Mouse (Mus musculus) heart, adult 2 months (tissue): ENCODE measurements around the gene Rras2. TPM values are rescaled to one million over a fixed set of nuclear protein-coding genes. Genes with fewer than 3 reads are reported as not detected.
A peak's percentile ranks its signal among the peaks of the same experiment; 100 is the strongest.

Source experiments
- DNase-seq, 2 experiments: peaks; one replicate each; pipeline ENCODE4 v3.0.0; 2021
- H3K27ac ChIP-seq: fragments of 200-600 bp; 2 replicates; pipeline ENCODE4 v1.8.1; 2022
- H3K27me3 ChIP-seq: fragments of 200-500 bp; 2 replicates; pipeline ENCODE4 v1.6.1; 2012; ENCODE audit warnings: mild to moderate bottlenecking, low read length, inconsistent platforms, mixed read lengths; ENCODE audit not compliant: control insufficient read depth, insufficient read depth
- H3K36me3 ChIP-seq: fragments of 200-500 bp; 2 replicates; pipeline ENCODE4 v1.6.1; 2012; ENCODE audit warnings: low read length, inconsistent platforms; ENCODE audit not compliant: control insufficient read depth, insufficient read depth
- H3K4me1 ChIP-seq: fragments of 200-500 bp; 2 replicates; pipeline ENCODE4 v1.6.1; 2011; ENCODE audit warnings: low read length; ENCODE audit not compliant: control insufficient read depth, insufficient read depth
- H3K4me3 ChIP-seq: fragments of 200-600 bp; 2 replicates; pipeline ENCODE4 v1.8.1; 2022
- H3K79me2 ChIP-seq: fragments of 200-500 bp; replicated peaks from 2 replicates; pipeline ENCODE4 v1.6.1; 2012; ENCODE audit warnings: mild to moderate bottlenecking, inconsistent platforms, low read length, moderate library complexity, mixed read lengths; ENCODE audit not compliant: control insufficient read depth, insufficient read depth
- H3K9ac ChIP-seq: fragments of 200-500 bp; 2 replicates; pipeline ENCODE4 v1.6.1; 2012; ENCODE audit warnings: low read depth, mild to moderate bottlenecking, control low read depth, inconsistent platforms, low read length, mixed read lengths
- CTCF ChIP-seq: fragments of 200-600 bp; IDR thresholded peaks from 2 replicates; pipeline ENCODE4 v1.8.1; 2022; ENCODE audit warnings: antibody characterized with exemption, mild to moderate bottlenecking, moderate library complexity
- EP300 ChIP-seq: fragments of 200-500 bp; IDR thresholded peaks from 2 replicates; pipeline ENCODE4 v1.6.1; 2011; ENCODE audit warnings: low read depth, low read length, control low read depth; ENCODE audit not compliant: insufficient read depth
- POLR2A ChIP-seq: fragments of 200-500 bp; IDR thresholded peaks from 2 replicates; pipeline ENCODE4 v1.6.1; 2011; ENCODE audit warnings: mild to moderate bottlenecking, low read depth, low read length, control low read depth; ENCODE audit not compliant: insufficient read depth
- WGBS: fragments of 180-500 bp; shearing (Covaris S2); methylation state at CpG from one replicate; pipeline ENCODE4 v1.1.7; 2018; 5-methylcytosine and 5-hydroxymethylcytosine counted together
- intact Hi-C: fragments of 180-260 bp; cut with DNase I; formaldehyde crosslinking; loops from one replicate; pipeline ENCODE4 v1.15.1; 2025
- polyA plus RNA-seq: library from polyadenylated mRNA; depleted of rRNA; stranded (reverse); fragments of >200 nt; gene quantifications from 2 replicates; pipeline ENCODE4 v1.2.3, GENCODE M21; 2012
- total RNA-seq, 2 experiments: library from RNA; stranded (reverse); gene quantifications; 2 replicates each; pipeline ENCODE4 v1.2.3; 2021

The Rras2 gene
- total and polyA plus RNA-seq, 3 experiments, result 17.5 to 52.0 (median 48.5) TPM

GRCm38 (mm10) chr7:114028828-114029227 is 88.8 kb downstream of the Rras2 start:
- Histone ChIP-seq H3K9ac (no peak overlapping the region), H3K4me1 (no peaks in the 10 kb centered on the region; the same call in 1 of the 2 replicates), H3K79me2 (no peaks in the 10 kb centered on the region), H3K27me3 (no peaks in the 10 kb centered on the region), H3K36me3 (no peaks in the 10 kb centered on the region), H3K4me3 (no peak overlapping the region), H3K27ac (no peak overlapping the region)
- intact Hi-C loops, result no loop called here
- 84% methylated on average over 5 of the region's 5 CpGs for WGBS
- no peak for DNase-seq
- TF ChIP-seq POLR2A (no peak), CTCF (no peak), EP300 (no peak)

- no peak for TF ChIP-seq POLR2A
- H3K9ac ChIP-seq, result no peak overlapping the region
- H3K36me3 ChIP-seq, result no peaks in the 10 kb centered on the region
- H3K27me3 ChIP-seq, result no peaks in the 10 kb centered on the region
- intact Hi-C loops, result no loop called here
- no peak for DNase-seq
- 77% methylated on average over 3 of the region's 3 CpGs for WGBS
- no peaks in the 10 kb centered on the region for H3K79me2 ChIP-seq
- no peak overlapping the region for H3K4me3 ChIP-seq
- no peaks in the 10 kb centered on the region; the same call in 1 of the 2 replicates for H3K4me1 ChIP-seq
- no peak overlapping the region for H3K27ac ChIP-seq
Observed at GRCm38 (mm10) chr7:114027406-114027805, 90.2 kb downstream of the Rras2 start.

DNA sequence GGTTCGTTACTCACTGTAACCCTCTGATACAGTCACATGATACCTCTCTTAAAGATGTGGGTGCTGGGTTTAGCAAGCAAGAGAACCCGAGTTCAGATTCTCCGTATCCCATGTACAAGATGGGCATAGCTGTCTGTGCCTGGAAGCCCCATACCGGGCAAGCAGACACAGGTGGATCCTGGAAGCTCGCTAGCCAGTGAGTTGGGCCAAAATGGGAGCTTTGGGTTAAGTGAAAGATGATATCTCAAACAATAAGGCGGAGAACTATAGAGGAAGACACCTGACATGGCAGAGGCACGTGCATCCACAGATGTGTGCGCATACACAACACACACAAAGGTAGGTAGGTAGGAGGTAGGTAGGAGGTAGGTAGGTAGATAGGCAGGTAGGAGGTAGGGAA is 90.7 kb downstream of the Rras2 start:
- Histone ChIP-seq H3K9ac (no peak overlapping the region), H3K79me2 (no peaks in the 10 kb centered on the region), H3K4me1 (no peaks in the 10 kb centered on the region; the same call in 1 of the 2 replicates), H3K4me3 (no peak overlapping the region), H3K36me3 (no peaks in the 10 kb centered on the region), H3K27me3 (no peaks in the 10 kb centered on the region), H3K27ac (no peak overlapping the region)
- no peak for DNase-seq
- TF ChIP-seq POLR2A (no peak), EP300 (no peak), CTCF (no peak)
- intact Hi-C loops, result no loop called here
- 91% methylated on average over 8 of the region's 8 CpGs for WGBS

- Histone ChIP-seq H3K27ac (peak overlapping the region; percentile 59), H3K27me3 (no peaks in the 10 kb centered on the region), H3K4me3 (peak overlapping the region; percentile 68), H3K9ac (peak overlapping the region; percentile 53), H3K4me1 (peaks cover 4% of the 10 kb centered on the region; the same call in 1 of the 2 replicates), H3K36me3 (no peaks in the 10 kb centered on the region), H3K79me2 (no peaks in the 10 kb centered on the region)
- TF ChIP-seq POLR2A (no peak), EP300 (peak; percentile 60; the same call in 1 of the 2 replicates), CTCF (peak; percentile 98)
- intact Hi-C loops, result loop anchor here (1.0 to 5.0 kb wide), 3 partner anchors 261 to 643 kb away; no protein-coding TSS in a partner anchor
- WGBS, result under 1% methylated on average over 11 of the region's 11 CpGs
- peak; percentile 74 to 75 for DNase-seq
Observed at GRCm38 (mm10) chr7:114020704-114021093, 96.9 kb downstream of the Rras2 start.

GRCm38 (mm10) chr7:114020057-114020703 is 97.4 kb downstream of the Rras2 start:
- DNase-seq, result peak in 1 of 2 experiments; percentile 17
- 12% methylated on average over 11 of the region's 11 CpGs for WGBS
- H3K79me2 ChIP-seq, result no peaks in the 10 kb centered on the region
- peak overlapping the region; percentile 59 for H3K27ac ChIP-seq
- peaks cover 4% of the 10 kb centered on the region; the same call in 1 of the 2 replicates for H3K4me1 ChIP-seq
- TF ChIP-seq CTCF, result no peak
- TF ChIP-seq EP300, result no peak
- no peak for TF ChIP-seq POLR2A
- peak overlapping the region; percentile 68 for H3K4me3 ChIP-seq
- H3K9ac ChIP-seq, result peak overlapping the region; percentile 53
- intact Hi-C loops, result loop anchor here (1.0 to 5.0 kb wide), 2 partner anchors 261 to 643 kb away; no protein-coding TSS in a partner anchor
- no peaks in the 10 kb centered on the region for H3K36me3 ChIP-seq
- no peaks in the 10 kb centered on the region for H3K27me3 ChIP-seq

- no peak for DNase-seq
- no peak overlapping the region for H3K4me3 ChIP-seq
- intact Hi-C loops, result no loop called here
- H3K4me1 ChIP-seq, result peaks cover 4% of the 10 kb centered on the region; the same call in 1 of the 2 replicates
- H3K27ac ChIP-seq, result no peak overlapping the region
- H3K79me2 ChIP-seq, result no peaks in the 10 kb centered on the region
- H3K9ac ChIP-seq, result no peak overlapping the region
- TF ChIP-seq CTCF (no peak), EP300 (no peak)
- 86% methylated on average over 3 of the region's 3 CpGs for WGBS
- no peaks in the 10 kb centered on the region for H3K36me3 ChIP-seq
- no peaks in the 10 kb centered on the region for H3K27me3 ChIP-seq
Observed at GRCm38 (mm10) chr7:114018861-114019260, 98.7 kb downstream of the Rras2 start.
